Mouse (Mus musculus): Measurements from ENCODE around the gene Cdon.

DNA sequence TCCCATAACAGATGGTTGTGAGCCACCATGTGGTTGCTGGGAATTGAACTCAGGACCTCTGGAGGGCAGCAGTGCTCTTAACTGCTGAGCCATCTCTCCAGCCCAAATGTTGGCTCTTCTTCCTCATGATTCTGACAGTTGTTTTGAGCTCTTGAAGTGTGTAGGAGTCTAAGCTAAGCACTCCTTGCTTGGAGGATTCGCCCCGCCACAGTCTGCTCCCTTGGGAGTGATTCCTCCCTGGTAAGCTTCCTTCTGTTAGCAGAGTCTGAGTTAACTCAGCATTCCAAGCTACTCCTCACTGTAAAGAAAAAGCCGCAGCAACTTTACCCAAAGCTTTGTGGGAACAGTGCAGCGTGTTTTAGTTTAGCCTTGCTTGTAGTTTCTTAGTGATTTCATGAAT is 67.6 kb downstream of the Cdon start:
- TF ChIP-seq POLR2A (IDR thresholded peaks at IDR 0.05; ENCODE audit: low read depth, low read length) (no peak), CTCF (IDR thresholded peaks at IDR 0.05; ENCODE audit: borderline replicate concordance, insufficient read depth, low read length) (no peak)

All from embryonic fibroblast, embryonic 13.5 days (primary cell).